Mouse (Mus musculus) central nervous system, embryonic 14 days (tissue): ENCODE measurements around the gene Mamdc4. TPM values are rescaled to one million over a fixed set of nuclear protein-coding genes. Genes with fewer than 3 reads are reported as not detected.

ENCODE experiments used
- polyA plus RNA-seq: library from polyadenylated mRNA; depleted of rRNA; stranded (reverse); fragments of >200 nt; gene quantifications from 2 replicates; pipeline ENCODE4 v1.2.3, GENCODE M21; 2012; rRNA removed

Gene Mamdc4
- polyA plus RNA-seq, result 6.3 and 6.6 TPM in 2 replicates

DNA sequence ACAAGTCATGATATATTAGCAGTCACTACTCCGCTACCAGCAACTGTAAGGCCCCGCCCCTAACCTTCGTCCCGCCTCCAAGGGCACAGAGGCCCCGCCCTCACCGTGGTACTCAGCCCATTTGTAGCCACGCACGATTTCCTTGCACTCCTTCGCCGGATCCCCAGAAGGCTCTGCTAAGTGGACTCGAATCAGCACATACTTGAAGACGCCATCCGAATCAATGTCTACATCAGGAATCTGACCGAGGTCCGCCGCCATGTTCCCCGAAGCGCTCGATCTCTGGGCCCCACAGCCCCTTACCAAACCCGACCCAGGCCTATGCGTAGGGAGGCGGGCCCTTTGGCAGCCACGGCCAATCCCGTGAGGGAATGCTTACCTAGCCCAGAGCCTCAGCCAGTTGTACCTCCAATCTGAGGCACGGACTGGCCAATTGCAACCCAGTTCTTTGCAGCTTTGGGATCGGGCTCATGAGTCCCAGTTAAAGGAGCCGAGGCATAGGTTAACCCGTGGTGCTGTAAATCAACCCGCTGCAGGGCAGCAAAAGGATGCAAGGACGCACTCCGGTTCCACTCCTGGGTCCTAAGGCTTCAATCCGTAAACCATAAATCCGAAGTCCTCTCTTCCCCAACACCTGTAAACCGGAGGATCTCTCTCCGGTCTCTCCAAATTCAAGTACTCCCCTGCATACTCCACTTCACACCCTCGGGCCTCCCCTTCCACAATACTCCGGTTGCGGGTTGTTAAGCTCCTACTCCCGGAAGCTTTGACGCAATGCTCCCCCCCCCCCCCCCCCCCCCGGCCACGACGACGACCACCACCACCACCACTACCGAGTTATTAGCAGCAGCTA is at the start of gene Mamdc4, which contains the start of gene Phpt1:
Gene Mamdc4 (minus strand): TSS at position 267 of the 853 bp plus-strand sequence.
Gene Phpt1 (minus strand): TSS at position 646 of the 853 bp plus-strand sequence.

DNA sequence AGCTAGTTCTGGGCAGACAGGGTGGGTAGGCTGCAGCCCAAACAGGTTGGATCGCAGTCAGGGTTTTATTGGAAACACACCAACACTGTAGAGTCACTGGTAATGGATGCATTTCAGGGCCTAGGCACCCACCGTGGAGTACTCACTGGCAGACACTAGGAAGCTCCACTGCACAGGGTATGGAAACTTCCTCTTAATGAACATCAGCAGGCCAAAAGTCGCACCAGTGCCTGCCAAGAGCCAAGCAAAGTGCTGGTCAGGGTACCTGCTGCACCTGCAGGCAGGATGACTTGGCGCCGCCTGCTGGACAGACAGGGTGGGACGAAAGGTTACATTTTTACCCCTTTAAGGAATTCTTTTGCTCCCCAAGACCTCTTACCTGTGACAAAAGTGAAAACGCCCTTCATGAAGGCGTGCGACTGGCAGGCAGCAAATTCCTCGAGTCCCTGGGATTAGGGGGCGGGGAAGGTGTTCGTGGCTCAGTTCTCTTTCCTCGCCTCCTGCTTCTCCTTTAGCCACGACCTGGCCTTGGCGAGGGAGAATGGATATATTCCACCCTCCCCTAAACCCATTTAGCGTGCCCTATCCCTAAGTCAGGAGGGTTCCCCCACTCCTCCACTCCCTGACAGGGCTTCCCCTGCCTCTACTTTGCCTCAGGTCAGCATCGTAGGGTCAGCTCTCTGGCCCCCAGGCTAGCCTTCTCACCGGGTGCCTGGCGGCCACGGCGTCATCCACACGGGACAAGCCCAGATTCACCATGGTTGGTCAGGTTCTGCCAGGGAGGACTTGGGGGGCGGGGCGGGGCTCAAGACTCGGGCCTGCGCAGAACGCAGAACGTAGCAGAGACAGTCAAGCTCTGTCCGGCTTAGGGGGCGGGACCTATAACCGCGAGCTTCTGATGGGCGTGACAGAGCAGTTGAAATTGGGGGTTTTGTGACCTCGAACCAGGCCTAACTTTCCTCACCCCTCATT is 46.9 kb upstream of the Mamdc4 start, which contains the start of gene Tmem141:
Gene Tmem141 (minus strand): TSS at position 777 of the 972 bp plus-strand sequence.

DNA sequence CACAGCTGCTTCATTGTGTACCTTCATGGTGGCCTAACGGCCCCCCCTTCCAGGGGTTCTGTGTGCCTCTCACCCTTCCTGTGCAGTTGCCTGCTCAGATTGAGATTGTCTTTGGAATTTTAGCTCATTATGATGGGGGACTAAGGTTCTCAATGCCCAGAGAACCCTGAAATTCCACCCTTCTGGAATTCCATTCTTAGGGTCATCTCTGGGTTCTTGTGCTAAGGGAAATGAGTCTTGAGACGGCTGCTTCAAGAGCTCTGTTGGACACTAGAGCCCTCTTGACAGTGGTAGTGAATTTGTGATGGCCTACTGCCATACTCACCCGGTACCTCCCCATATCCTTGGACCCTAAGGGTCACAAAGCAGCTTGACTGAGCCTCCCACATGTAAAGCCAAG is 42.9 kb upstream of the Mamdc4 start, which contains the start of gene Ccdc183:
Gene Ccdc183 (minus strand): TSS at position 101 of the 400 bp plus-strand sequence.

DNA sequence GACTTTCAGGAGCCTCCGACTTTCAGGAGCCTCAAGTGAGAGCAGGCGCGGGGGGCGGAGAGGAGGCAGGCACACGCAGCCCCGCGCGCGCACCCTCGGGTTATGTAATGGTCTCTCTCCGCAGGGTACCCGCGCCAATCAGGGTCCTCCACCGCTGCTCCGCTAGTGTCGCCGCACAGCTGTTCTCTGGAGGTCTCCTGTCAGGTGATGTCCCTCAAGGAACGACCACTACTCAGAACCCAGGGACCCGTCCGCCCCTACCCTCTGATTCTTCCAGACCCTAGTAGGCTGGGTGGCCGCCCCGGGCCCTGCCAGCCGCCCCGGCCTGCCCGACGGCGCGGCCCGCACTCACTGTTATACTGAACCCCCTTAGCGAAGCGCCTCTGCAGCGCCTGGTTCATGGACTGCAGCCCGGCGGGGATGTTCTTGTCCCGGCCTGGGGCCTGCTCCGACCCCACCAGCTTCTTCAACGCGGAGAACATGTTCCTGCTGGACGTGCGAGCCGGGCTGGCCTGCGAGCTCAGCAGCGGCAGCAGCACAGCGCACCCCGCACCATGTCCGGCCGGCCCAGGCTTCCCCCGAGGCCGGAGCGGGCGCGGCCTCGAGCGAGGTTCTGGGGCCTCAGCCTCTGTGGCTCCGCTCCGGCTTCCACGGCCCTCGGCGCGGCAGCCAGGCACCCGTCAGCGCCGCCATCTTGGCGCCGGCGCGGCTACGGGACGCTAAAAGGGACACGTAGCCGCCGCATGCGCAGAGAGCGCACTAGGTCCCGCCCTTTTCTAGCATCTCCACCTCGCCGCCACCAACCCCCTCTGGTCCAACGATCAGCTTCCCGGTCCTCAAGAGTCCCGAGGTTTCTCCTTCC is 33.3 kb upstream of the Mamdc4 start, which contains the start of gene Rabl6:
Gene Rabl6 (minus strand): TSS at position 761 of the 862 bp plus-strand sequence.

DNA sequence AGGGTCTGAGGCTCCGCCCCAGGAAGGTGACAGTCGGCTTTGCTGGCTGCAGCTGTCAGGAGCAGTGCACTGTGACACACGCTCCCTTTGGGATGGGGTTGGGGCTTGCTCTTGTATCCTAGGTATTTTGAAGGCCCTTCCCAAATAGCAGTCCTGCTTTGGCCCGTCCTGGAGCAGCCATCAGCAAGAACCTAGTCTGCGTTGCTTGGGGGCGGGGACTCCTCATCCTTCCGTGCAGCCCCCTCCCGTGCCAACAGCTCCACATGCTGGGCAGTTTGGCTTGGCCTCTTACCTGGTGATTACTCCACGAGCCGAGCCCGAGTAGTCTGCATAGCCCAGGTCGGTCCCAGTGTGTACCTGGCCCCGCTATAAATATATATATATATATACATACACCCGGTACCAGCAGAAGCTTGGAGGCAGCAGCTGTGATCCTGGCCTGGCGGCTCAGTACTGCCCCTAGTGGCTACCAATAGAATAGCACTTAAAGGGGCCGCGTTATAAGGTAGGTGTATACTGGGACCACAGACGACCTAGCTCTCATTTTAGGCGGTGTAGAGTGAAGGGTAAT is 6.7 kb upstream of the Mamdc4 start, which contains the start of gene Ajm1:
Gene Ajm1 (minus strand): TSS at position 464 of the 571 bp plus-strand sequence.

DNA sequence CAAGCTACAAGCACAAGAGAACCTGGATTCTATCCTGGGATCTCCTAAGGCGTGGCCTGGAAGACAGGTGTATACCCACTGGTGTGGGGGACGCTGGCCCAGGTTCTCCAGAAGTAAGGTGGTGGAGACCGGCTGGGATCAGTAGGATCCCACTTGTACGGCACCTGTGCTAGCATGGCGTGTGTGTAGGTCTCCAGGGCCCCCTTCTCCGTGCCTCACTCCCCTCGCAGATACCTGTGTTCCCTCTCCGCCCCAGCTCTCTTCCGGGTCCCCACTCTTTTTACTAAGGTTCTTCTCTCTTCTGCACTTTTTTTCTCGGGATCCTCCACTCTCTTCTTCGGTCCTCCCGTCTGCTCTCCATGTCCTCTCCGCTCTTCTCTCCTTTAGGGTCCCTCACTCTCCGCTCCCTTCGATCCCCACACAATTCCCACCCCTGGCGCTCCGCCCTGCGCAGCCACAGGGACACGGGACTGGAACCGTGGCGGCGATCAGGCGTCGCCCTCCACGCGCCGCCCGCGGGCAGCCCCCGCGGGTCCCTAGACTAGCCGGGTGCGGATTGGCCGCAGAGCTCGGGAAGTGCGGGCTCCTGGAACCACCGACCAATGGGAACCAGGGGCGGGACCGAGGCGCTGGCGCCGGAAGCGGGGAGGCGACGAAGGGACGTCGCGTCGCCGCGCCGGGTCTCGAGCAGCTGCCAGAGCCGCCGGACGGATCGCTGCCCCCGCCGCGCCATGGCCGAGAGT is 17.3 kb downstream of the Mamdc4 start, which contains the start of gene Edf1:
Gene Edf1 (plus strand): TSS at position 627 of the 743 bp plus-strand sequence.

DNA sequence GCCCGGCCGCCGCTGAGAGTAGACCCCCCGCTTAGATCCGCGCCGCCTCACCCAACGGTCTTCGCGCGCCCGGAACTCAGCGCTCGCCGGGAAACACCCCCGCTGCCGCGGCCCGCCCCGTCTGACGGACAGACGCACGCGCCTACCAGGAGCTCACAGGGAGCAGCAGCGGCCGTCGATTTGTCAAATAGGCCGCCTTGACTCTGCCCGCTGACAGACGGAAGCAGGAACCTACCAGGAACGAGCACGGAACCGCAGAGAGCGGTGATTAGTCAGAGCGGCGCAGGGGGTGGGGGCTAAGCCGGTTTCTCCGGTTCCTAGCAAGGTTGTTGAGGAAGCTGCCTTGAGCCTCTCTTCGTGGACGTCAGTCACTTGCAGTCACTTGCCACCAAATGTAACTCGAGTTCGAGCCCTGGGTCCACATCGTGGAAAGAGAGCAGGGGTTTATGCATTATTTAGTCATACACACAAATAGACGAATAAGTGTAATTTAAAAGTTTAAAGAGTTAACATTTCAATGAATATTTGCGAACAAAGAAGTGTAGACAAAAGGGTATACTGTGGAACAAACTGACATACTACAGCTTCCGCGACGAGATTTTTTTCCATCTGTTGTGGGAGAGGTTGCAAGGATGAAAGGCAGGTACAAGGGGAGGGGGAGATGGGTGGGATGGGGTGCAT is 27.7 kb downstream of the Mamdc4 start, which contains the start of gene Traf2:
Gene Traf2 (minus strand): TSS at position 130 of the 681 bp plus-strand sequence.

Other genes with a start within 250 kb of the Mamdc4 start
- gene Man1b1, start 242.5 kb downstream of the Mamdc4 start, polyA plus RNA-seq, result 28.2 and 34.0 TPM in 2 replicates
- gene Dpp7, start 218.5 kb downstream of the Mamdc4 start, polyA plus RNA-seq, result 48.1 and 51.1 TPM in 2 replicates
- gene Uap1l1, start 209.2 kb downstream of the Mamdc4 start, polyA plus RNA-seq, result 4.2 and 6.0 TPM in 2 replicates
- 29.5 and 39.5 TPM in 2 replicates for gene Sapcd2, start 202.5 kb downstream of the Mamdc4 start, polyA plus RNA-seq
- 2.0 and 3.8 TPM in 2 replicates for gene Entpd2, start 179.0 kb downstream of the Mamdc4 start, polyA plus RNA-seq
- 585 and 599 TPM in 2 replicates for gene Npdc1, start 175.5 kb downstream of the Mamdc4 start, polyA plus RNA-seq
- gene Fut7, start 151.6 kb downstream of the Mamdc4 start, polyA plus RNA-seq, result 0.39 and 0.44 TPM in 2 replicates
- gene Abca2, start 146.1 kb downstream of the Mamdc4 start, polyA plus RNA-seq, result 43.4 and 48.8 TPM in 2 replicates
- 0.74 and 1.3 TPM in 2 replicates for gene Clic3, start 118.0 kb downstream of the Mamdc4 start, polyA plus RNA-seq
- 122 and 124 TPM in 2 replicates for gene Paxx, start 113.8 kb downstream of the Mamdc4 start, polyA plus RNA-seq
- gene Ptgds, start 104.8 kb downstream of the Mamdc4 start, polyA plus RNA-seq, result 65.0 and 127 TPM in 2 replicates
- not detected in 2 replicates for gene Lcn12, start 80.9 kb downstream of the Mamdc4 start, polyA plus RNA-seq
- 37.4 and 43.7 TPM in 2 replicates for gene Fbxw5, start 74.1 kb downstream of the Mamdc4 start, polyA plus RNA-seq
- gene C8g, start 73.1 kb downstream of the Mamdc4 start, polyA plus RNA-seq, result 3.2 and 4.1 TPM in 2 replicates
- gene Traf2, start 27.9 kb downstream of the Mamdc4 start, polyA plus RNA-seq, result 13.1 and 14.5 TPM in 2 replicates
- gene Edf1, start 17.0 kb downstream of the Mamdc4 start, polyA plus RNA-seq, result 199 and 206 TPM in 2 replicates
- 181 and 195 TPM in 2 replicates for gene Phpt1, start 379 bp upstream of the Mamdc4 start, polyA plus RNA-seq
- 15.8 and 18.1 TPM in 2 replicates for gene Ajm1, start 6.9 kb upstream of the Mamdc4 start, polyA plus RNA-seq
- 83.7 and 90.9 TPM in 2 replicates for gene Rabl6, start 33.7 kb upstream of the Mamdc4 start, polyA plus RNA-seq
- 0.01 TPM in 1 of 2 replicates, not detected in the other for gene Ccdc183, start 42.8 kb upstream of the Mamdc4 start, polyA plus RNA-seq
- gene Tmem141, start 47.2 kb upstream of the Mamdc4 start, polyA plus RNA-seq, result 27.9 and 35.4 TPM in 2 replicates
- 1.1 TPM in 2 replicates for gene Fcna, start 53.2 kb upstream of the Mamdc4 start, polyA plus RNA-seq
- gene Lcn8, start 78.3 kb upstream of the Mamdc4 start, polyA plus RNA-seq, result not detected in 2 replicates
- not detected in 2 replicates for gene Lcn5, start 83.1 kb upstream of the Mamdc4 start, polyA plus RNA-seq
- not detected in 2 replicates for gene Lcn6, start 101.9 kb upstream of the Mamdc4 start, polyA plus RNA-seq
- not detected in 2 replicates for gene Lcn10, start 107.9 kb upstream of the Mamdc4 start, polyA plus RNA-seq
- not detected in 2 replicates for gene Obp2a, start 125.2 kb upstream of the Mamdc4 start, polyA plus RNA-seq
- gene Bmyc, start 131.9 kb upstream of the Mamdc4 start, polyA plus RNA-seq, result 70.7 and 77.4 TPM in 2 replicates
- gene Obp2b, start 162.2 kb upstream of the Mamdc4 start, polyA plus RNA-seq, result not detected in 2 replicates
- gene Lcn3, start 190.7 kb upstream of the Mamdc4 start, polyA plus RNA-seq, result not detected in 2 replicates
- not detected in 2 replicates for gene Lcn11, start 202.2 kb upstream of the Mamdc4 start, polyA plus RNA-seq
- not detected in 2 replicates for gene Gm13539, start 207.4 kb upstream of the Mamdc4 start, polyA plus RNA-seq
- not detected in 2 replicates for gene Glt6d1, start 241.0 kb upstream of the Mamdc4 start, polyA plus RNA-seq
- not detected in 2 replicates for gene Lcn9, start 248.3 kb upstream of the Mamdc4 start, polyA plus RNA-seq